Mouse (Mus musculus) ES-Bruce4 (cell line): ENCODE measurements around the gene Mad1l1. TPM values are rescaled to one million over a fixed set of nuclear protein-coding genes. Genes with fewer than 3 reads are reported as not detected.

Experiments
- H3K27ac ChIP-seq: 2 replicates; pipeline ENCODE4 v1.5.1; 2012; ENCODE audit warnings: low read length, inconsistent platforms; ENCODE audit not compliant: insufficient read depth
- H3K27me3 ChIP-seq: 2 replicates; pipeline ENCODE4 v1.6.1; 2012; ENCODE audit warnings: mild to moderate bottlenecking, low read length, inconsistent platforms; ENCODE audit not compliant: control insufficient read depth, poor library complexity, insufficient read depth, severe bottlenecking
- H3K36me3 ChIP-seq: 2 replicates; pipeline ENCODE4 v1.6.1; 2012; ENCODE audit warnings: inconsistent platforms, mild to moderate bottlenecking, low read length, moderate library complexity; ENCODE audit not compliant: control insufficient read depth, poor library complexity, insufficient read depth, severe bottlenecking
- H3K4me1 ChIP-seq: one replicate; pipeline ENCODE4 v1.8.1; 2011; ENCODE audit warnings: low read length; ENCODE audit not compliant: control insufficient read depth, insufficient read depth
- H3K4me3 ChIP-seq: 2 replicates; pipeline ENCODE4 v1.5.1; 2011; ENCODE audit warnings: low read depth, mild to moderate bottlenecking, low read length
- H3K9ac ChIP-seq: 2 replicates; pipeline ENCODE4 v1.6.1; 2012; ENCODE audit warnings: low read depth, mild to moderate bottlenecking, inconsistent platforms; ENCODE audit not compliant: poor library complexity, severe bottlenecking
- H3K9me3 ChIP-seq: replicated peaks from 2 replicates; pipeline ENCODE4 v1.6.1; 2012; ENCODE audit warnings: mild to moderate bottlenecking, low read length, inconsistent platforms; ENCODE audit not compliant: control insufficient read depth, poor library complexity, insufficient read depth, severe bottlenecking
- CTCF ChIP-seq: IDR thresholded peaks from one replicate; pipeline ENCODE4 v1.8.1; 2011; ENCODE audit warnings: low read depth, low read length
- EP300 ChIP-seq: IDR thresholded peaks from 2 replicates; pipeline ENCODE4 v1.6.1; 2011; ENCODE audit warnings: low read depth, low read length; ENCODE audit not compliant: insufficient read depth
- POLR2A ChIP-seq: IDR thresholded peaks from one replicate; pipeline ENCODE4 v1.8.1; 2011; ENCODE audit warnings: low read length; ENCODE audit not compliant: insufficient read depth
- polyA plus RNA-seq: library from polyadenylated mRNA; stranded (reverse); fragments of >200 nt; gene quantifications from 2 replicates; pipeline ENCODE4 v1.2.4, GENCODE M21; 2011; ENCODE audit warnings: low read depth; ENCODE audit not compliant: missing spikeins, insufficient read depth, insufficient read length

The Mad1l1 gene
- polyA plus RNA-seq, 1 experiment: 25.4 TPM

DNA sequence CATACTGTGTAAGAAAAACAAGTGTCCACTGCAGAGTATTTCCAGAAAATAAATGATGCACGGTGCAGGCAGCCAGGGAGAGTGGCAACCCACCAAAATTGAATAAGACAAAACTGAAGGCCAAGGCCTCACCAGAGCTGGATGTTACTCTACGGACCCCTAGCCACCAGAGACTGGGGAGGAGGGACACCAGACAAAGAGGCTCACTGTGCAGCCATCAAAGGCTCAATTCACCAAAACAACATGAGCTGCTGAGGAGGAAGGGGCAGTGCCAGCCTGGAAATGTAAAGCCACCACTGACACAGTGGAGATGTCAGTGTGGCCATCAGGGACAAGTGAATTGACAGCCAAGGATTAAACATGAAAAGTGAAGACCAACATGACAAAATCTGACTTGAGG is 169.5 kb downstream of the Mad1l1 start:
- no peaks in the 10 kb centered on the region for H3K4me1 ChIP-seq
- TF ChIP-seq POLR2A: no peak
- no peak for TF ChIP-seq EP300
- no peak for TF ChIP-seq CTCF
- no peak overlapping the region for H3K4me3 ChIP-seq
- H3K36me3 ChIP-seq: no peaks in the 10 kb centered on the region
- H3K27ac ChIP-seq: no peak overlapping the region
- no peaks in the 10 kb centered on the region for H3K9me3 ChIP-seq
- H3K9ac ChIP-seq: no peak overlapping the region
- H3K27me3 ChIP-seq: no peaks in the 10 kb centered on the region

DNA sequence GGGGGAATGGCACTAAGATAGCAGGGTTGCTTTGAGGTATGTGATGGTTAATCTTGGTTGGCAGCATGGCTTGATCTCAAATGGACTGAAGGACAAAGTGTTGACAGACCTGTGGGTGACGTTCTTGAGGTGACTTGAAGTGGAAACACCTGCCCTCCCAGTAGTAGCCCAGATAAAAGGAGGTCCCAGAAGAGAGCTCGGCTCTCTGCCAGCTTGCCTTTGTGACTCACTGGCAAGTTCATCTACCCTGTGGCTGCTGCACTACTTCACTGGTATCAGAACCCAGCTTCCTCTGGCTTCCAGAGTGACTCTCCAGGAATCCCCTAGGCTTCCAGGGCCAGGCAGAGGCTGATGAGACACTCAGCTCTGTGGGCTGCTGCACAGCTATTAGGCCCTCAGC is 170.2 kb downstream of the Mad1l1 start:
- no peak for TF ChIP-seq EP300
- no peak for TF ChIP-seq CTCF
- TF ChIP-seq POLR2A: no peak
- Histone ChIP-seq H3K9me3 (no peaks in the 10 kb centered on the region), H3K27ac (no peak overlapping the region), H3K4me3 (no peak overlapping the region), H3K36me3 (no peaks in the 10 kb centered on the region), H3K4me1 (no peaks in the 10 kb centered on the region), H3K9ac (no peak overlapping the region), H3K27me3 (no peaks in the 10 kb centered on the region)

GRCm38 (mm10) chr5:140150694-140151093 is 170.7 kb downstream of the Mad1l1 start:
- Histone ChIP-seq H3K27ac (no peak overlapping the region), H3K27me3 (no peaks in the 10 kb centered on the region), H3K4me3 (no peak overlapping the region), H3K36me3 (no peaks in the 10 kb centered on the region), H3K9ac (no peak overlapping the region), H3K9me3 (no peaks in the 10 kb centered on the region), H3K4me1 (no peaks in the 10 kb centered on the region)
- TF ChIP-seq CTCF (no peak), EP300 (no peak), POLR2A (no peak)

GRCm38 (mm10) chr5:140150136-140150535 is 171.2 kb downstream of the Mad1l1 start:
- Histone ChIP-seq H3K27ac (no peak overlapping the region), H3K9ac (no peak overlapping the region), H3K4me1 (no peaks in the 10 kb centered on the region), H3K9me3 (no peaks in the 10 kb centered on the region), H3K36me3 (no peaks in the 10 kb centered on the region), H3K27me3 (no peaks in the 10 kb centered on the region), H3K4me3 (no peak overlapping the region)
- TF ChIP-seq POLR2A (no peak), EP300 (no peak), CTCF (no peak)

DNA sequence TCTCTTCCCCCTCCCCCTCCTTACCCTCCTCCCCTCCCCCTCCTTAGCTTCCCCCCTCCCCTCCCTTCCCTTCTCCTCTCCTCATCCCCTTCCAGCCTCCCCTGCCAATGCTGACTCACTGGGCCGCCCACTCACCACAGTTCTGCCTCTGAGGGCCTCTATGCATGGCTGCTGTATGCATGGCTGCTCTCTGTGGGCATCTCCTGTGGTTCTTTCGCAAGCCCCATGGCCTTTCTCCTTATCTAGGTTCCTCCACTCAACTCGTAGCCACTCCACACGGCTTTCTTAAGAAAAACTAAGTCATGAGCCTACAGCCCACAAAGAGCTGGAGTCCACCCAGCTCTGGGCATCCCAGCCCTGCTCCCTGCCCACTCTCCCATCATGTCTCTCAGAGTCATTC is 172.1 kb downstream of the Mad1l1 start:
- TF ChIP-seq EP300: no peak
- no peak for TF ChIP-seq CTCF
- TF ChIP-seq POLR2A: no peak
- Histone ChIP-seq H3K27ac (no peak overlapping the region), H3K36me3 (no peaks in the 10 kb centered on the region), H3K9me3 (no peaks in the 10 kb centered on the region), H3K27me3 (no peaks in the 10 kb centered on the region), H3K4me3 (no peak overlapping the region), H3K4me1 (no peaks in the 10 kb centered on the region), H3K9ac (no peak overlapping the region)

DNA sequence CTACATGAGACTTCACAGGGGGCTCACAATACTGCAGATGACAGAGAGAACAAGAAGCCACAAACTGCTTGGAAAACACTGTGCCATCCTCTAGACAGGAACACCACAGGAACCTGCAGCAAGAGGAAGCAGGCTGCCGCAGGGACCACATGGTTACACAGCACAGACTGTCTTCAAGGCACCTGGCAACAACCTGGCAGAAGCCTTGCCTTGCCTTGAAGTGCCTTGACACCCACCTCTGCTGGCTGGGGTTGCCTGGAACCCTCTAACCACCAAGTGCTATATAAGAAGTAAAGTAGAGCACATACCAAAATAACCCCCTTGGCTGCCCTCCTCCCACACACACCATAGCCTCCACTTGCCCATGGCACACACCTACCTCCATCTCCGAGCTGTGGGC is 177.8 kb downstream of the Mad1l1 start:
- Histone ChIP-seq H3K9me3 (no peaks in the 10 kb centered on the region), H3K27me3 (no peaks in the 10 kb centered on the region), H3K9ac (no peak overlapping the region), H3K27ac (no peak overlapping the region), H3K36me3 (no peaks in the 10 kb centered on the region), H3K4me3 (no peak overlapping the region), H3K4me1 (no peaks in the 10 kb centered on the region)
- TF ChIP-seq EP300: no peak
- no peak for TF ChIP-seq POLR2A
- TF ChIP-seq CTCF: no peak
